Mouse (Mus musculus) liver, embryonic 12.5 days (tissue): ENCODE data around the gene Arhgef7. TPM values are rescaled to one million over a fixed set of nuclear protein-coding genes. Genes with fewer than 3 reads are reported as not detected.

ENCODE experiments used
- ATAC-seq: fragments of 200-750 bp; cut with Nextera tagmentation; 2 replicates; pipeline ENCODE4 v1.8.0; 2017; ENCODE audit warnings: moderate number of reproducible peaks, mild to moderate bottlenecking, moderate library complexity
- H3K27ac ChIP-seq: fragments of 300-500 bp; sonication (generic); 2 replicates; pipeline ENCODE4 v1.5.1; 2016; ENCODE audit warnings: mild to moderate bottlenecking
- H3K27me3 ChIP-seq: fragments of 300-500 bp; sonication (generic); replicated peaks from 2 replicates; pipeline ENCODE4 v1.6.1; 2016; ENCODE audit warnings: mild to moderate bottlenecking, moderate library complexity
- H3K36me3 ChIP-seq: fragments of 300-500 bp; sonication (generic); 2 replicates; pipeline ENCODE4 v1.6.1; 2016; ENCODE audit warnings: mild to moderate bottlenecking, moderate library complexity
- H3K4me1 ChIP-seq: fragments of 300-500 bp; sonication (generic); 2 replicates; pipeline ENCODE4 v1.6.1; 2016
- H3K4me2 ChIP-seq: fragments of 300-500 bp; sonication (generic); 2 replicates; pipeline ENCODE4 v1.6.1; 2016; ENCODE audit warnings: mild to moderate bottlenecking, moderate library complexity
- H3K4me3 ChIP-seq: fragments of 300-500 bp; sonication (generic); 2 replicates; pipeline ENCODE4 v1.5.1; 2016; ENCODE audit warnings: mild to moderate bottlenecking, moderate library complexity
- H3K9ac ChIP-seq: fragments of 300-500 bp; sonication (generic); 2 replicates; pipeline ENCODE4 v1.6.1; 2016; ENCODE audit warnings: mild to moderate bottlenecking, moderate library complexity
- H3K9me3 ChIP-seq: fragments of 300-500 bp; sonication (generic); replicated peaks from 2 replicates; pipeline ENCODE4 v1.6.1; 2016; ENCODE audit warnings: mild to moderate bottlenecking, moderate library complexity
- WGBS: fragments of 180-500 bp; shearing (Covaris S2); methylation state at CpG from one replicate; pipeline ENCODE4 v1.1.7; 2016; ENCODE audit not compliant: insufficient replicate concordance; 5-methylcytosine and 5-hydroxymethylcytosine counted together
- polyA plus RNA-seq: library from polyadenylated mRNA; unstranded; fragments of >200 nt; fragmentation: Nextera tagmentation; extraction: Ambion mirVana; gene quantifications from 2 replicates; pipeline ENCODE4 v1.2.1, GENCODE M21; 2016

Arhgef7 gene
- polyA plus RNA-seq, 1 experiment from 2014 or later = 19.5 TPM

DNA sequence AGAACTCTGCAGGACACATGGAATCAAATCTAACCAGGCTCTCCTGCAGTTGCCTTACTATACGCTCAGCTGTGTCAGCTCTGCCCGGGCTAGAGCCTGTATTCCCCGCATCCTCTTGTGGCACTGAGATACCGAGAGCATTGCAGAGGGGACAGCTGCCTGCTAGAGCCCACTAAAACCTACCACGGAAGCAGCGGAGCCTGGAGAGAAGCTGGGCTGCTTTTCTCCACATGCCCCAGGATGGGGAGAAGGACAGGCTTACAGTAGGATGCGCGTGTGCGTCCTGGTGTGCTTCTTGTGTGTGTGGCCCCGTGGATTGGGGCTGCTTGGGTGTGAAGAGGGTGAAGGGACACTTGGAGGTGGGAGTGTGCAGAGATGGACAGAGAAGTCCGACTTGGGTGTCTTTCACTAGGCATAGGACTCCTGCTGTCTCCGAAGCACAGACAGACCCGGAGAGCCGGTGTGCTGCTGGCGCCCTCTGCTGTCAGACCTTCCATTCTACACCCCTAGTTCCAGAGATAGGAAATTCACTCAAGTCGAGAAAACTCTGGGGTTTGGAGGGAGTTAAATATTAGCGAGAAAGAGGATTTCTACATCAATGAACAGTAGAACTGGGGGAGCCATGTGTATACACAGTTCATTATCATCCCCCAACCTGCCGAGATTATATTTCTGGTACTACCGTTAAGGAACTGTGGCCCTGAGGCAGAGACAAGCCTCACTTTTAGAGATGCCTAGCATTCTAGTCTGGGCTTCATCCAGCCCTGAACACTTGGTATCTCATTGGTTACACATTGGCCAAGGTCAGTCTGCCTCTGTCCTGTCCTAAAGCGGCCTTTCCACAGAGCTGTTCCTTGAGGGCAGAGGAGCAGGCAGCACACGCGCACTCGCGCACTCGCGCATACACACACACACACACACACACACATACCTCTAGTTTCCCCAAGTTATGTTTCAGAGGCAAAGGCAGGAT is 27.2 kb upstream of the Arhgef7 start:
- Histone ChIP-seq H3K4me2 (peak overlapping the region; percentile 30), H3K9me3 (no peaks in the 10 kb centered on the region), H3K4me3 (no peak overlapping the region), H3K27ac (no peak overlapping the region), H3K36me3 (no peaks in the 10 kb centered on the region), H3K27me3 (peaks cover 12% of the 10 kb centered on the region; the same call in 1 of the 2 replicates), H3K9ac (no peak overlapping the region), H3K4me1 (peaks cover 6% of the 10 kb centered on the region; the same call in 1 of the 2 replicates)
- WGBS = 37% methylated on average over 26 of the region's 26 CpGs
- peak; percentile 59 for ATAC-seq

GRCm38 (mm10) chr8:11701033-11701362 is 26.5 kb upstream of the Arhgef7 start, which contains the start of gene 1700016D06Rik:
1700016D06Rik (minus strand) TSS chr8:11701063.
- H3K36me3 ChIP-seq = no peaks in the 10 kb centered on the region
- no peak within 1 kb of the TSS for H3K4me3 ChIP-seq
- H3K9ac ChIP-seq = no peak within 1 kb of the TSS
- no peak within 1 kb of the TSS for H3K27ac ChIP-seq
- WGBS = 31% methylated on average over 6 of the region's 6 CpGs
- H3K4me2 ChIP-seq = peak within 1 kb of the TSS; percentile 30
- no peaks in the 10 kb centered on the region for H3K9me3 ChIP-seq
- peaks cover 12% of the 10 kb centered on the region; the same call in 1 of the 2 replicates for H3K27me3 ChIP-seq
- ATAC-seq = no peak
- H3K4me1 ChIP-seq = peaks cover 6% of the 10 kb centered on the region; the same call in 1 of the 2 replicates

- H3K4me2 ChIP-seq = no peak overlapping the region
- no peak overlapping the region for H3K9ac ChIP-seq
- 49% methylated on average over 6 of the region's 6 CpGs for WGBS
- peaks cover 6% of the 10 kb centered on the region; the same call in 1 of the 2 replicates for H3K4me1 ChIP-seq
- H3K4me3 ChIP-seq = no peak overlapping the region
- H3K27ac ChIP-seq = no peak overlapping the region
- H3K9me3 ChIP-seq = no peaks in the 10 kb centered on the region
- peaks cover 12% of the 10 kb centered on the region; the same call in 1 of the 2 replicates for H3K27me3 ChIP-seq
- ATAC-seq = no peak
- H3K36me3 ChIP-seq = no peaks in the 10 kb centered on the region
Measured at GRCm38 (mm10) chr8:11701428-11701827, 26.1 kb upstream of the Arhgef7 start.

- H3K4me3 ChIP-seq = no peak overlapping the region
- H3K27me3 ChIP-seq = peaks cover 6% of the 10 kb centered on the region; the same call in 1 of the 2 replicates
- H3K9me3 ChIP-seq = no peaks in the 10 kb centered on the region
- no peaks in the 10 kb centered on the region for H3K36me3 ChIP-seq
- no peak for ATAC-seq
- 58% methylated on average over 5 of the region's 5 CpGs for WGBS
- H3K27ac ChIP-seq = no peak overlapping the region
- H3K4me2 ChIP-seq = no peak overlapping the region
- no peak overlapping the region for H3K9ac ChIP-seq
- H3K4me1 ChIP-seq = peaks cover 6% of the 10 kb centered on the region; the same call in 1 of the 2 replicates
Measured at GRCm38 (mm10) chr8:11703789-11704188, 23.7 kb upstream of the Arhgef7 start.

DNA sequence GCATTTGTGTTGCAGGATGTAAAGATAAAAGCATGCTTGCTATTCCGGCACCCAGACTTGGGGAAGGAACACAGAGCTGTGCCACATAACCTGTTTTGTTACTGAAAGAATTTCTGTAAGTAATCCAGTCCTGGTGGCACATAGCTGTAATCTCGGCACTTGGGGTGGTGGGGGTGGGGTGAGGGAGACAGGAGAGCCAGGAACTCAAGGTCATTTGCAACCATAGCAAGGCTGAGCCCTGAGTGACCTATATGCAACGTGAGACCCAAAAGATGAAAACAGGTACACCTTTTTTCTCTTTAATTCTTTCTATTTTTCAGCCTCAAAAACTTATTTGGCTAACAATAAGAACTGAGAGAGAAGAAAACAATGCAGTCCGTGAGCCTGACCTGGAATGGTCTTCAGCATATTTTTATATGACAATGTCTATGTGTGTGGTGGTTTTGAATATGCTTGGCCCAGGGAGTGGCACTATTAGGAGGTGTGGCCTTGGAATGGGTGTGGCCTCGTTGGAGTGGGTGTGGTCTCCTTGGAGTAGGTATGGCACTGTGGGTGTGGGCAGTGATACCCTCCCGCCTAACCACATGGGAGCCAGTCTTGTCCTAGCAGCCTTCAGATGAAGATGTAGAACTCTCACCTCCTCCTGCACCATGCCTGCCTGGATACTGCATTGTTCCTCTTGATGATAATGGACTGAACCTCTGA is 22.7 kb upstream of the Arhgef7 start:
- ATAC-seq = no peak
- Histone ChIP-seq H3K9ac (no peak overlapping the region), H3K4me3 (no peak overlapping the region), H3K36me3 (no peaks in the 10 kb centered on the region), H3K4me2 (no peak overlapping the region), H3K27me3 (peaks cover 3% of the 10 kb centered on the region; the same call in 1 of the 2 replicates), H3K27ac (no peak overlapping the region), H3K4me1 (peaks cover 11% of the 10 kb centered on the region; the same call in 1 of the 2 replicates), H3K9me3 (no peaks in the 10 kb centered on the region)
- WGBS = 51% methylated on average over 6 of the region's 6 CpGs

DNA sequence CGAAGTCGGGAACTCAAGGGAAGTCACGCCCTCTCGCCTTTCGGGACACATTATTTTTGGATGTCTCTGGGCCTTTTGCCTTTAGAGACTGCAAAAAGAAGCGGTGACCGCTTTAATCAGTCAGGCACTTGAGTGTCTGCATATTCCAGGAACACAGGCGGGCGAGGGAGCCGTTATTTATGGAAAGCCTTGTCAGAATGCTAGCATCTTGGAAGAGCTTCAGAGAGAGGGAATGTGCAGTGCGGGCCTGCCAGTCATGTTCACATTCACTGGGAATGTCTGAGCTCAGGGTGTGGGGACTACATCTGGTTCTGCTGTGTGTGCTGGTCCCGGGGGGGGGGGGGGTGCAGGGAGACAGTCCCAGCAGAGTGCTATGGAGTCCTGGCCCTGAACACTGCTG is 21.7 kb upstream of the Arhgef7 start:
- H3K9ac ChIP-seq = no peak overlapping the region
- no peaks in the 10 kb centered on the region for H3K9me3 ChIP-seq
- no peaks in the 10 kb centered on the region for H3K36me3 ChIP-seq
- H3K4me3 ChIP-seq = no peak overlapping the region
- WGBS = 76% methylated on average over 12 of the region's 12 CpGs
- peaks cover 10% of the 10 kb centered on the region for H3K4me1 ChIP-seq
- ATAC-seq = no peak
- no peak overlapping the region for H3K4me2 ChIP-seq
- no peaks in the 10 kb centered on the region; the same call in 1 of the 2 replicates for H3K27me3 ChIP-seq
- H3K27ac ChIP-seq = no peak overlapping the region

GRCm38 (mm10) chr8:11707701-11708100 is 19.8 kb upstream of the Arhgef7 start:
- Histone ChIP-seq H3K9ac (no peak overlapping the region), H3K4me1 (peaks cover 11% of the 10 kb centered on the region), H3K27me3 (no peaks in the 10 kb centered on the region), H3K4me3 (no peak overlapping the region), H3K36me3 (no peaks in the 10 kb centered on the region), H3K27ac (no peak overlapping the region), H3K9me3 (no peaks in the 10 kb centered on the region), H3K4me2 (no peak overlapping the region)
- peak; percentile 43; the same call in 1 of the 2 replicates for ATAC-seq
- 26% methylated on average over 3 of the region's 3 CpGs for WGBS

- Histone ChIP-seq H3K9me3 (no peaks in the 10 kb centered on the region), H3K4me3 (no peak overlapping the region), H3K9ac (no peak overlapping the region), H3K27me3 (no peaks in the 10 kb centered on the region; the same call in 1 of the 2 replicates), H3K4me2 (no peak overlapping the region), H3K36me3 (no peaks in the 10 kb centered on the region), H3K27ac (no peak overlapping the region), H3K4me1 (peaks cover 11% of the 10 kb centered on the region)
- WGBS = 61% methylated on average over 2 of the region's 2 CpGs
- ATAC-seq = no peak
Measured at GRCm38 (mm10) chr8:11708815-11709214, 18.7 kb upstream of the Arhgef7 start.

- 56% methylated on average over 3 of the region's 3 CpGs for WGBS
- Histone ChIP-seq H3K9ac (no peak overlapping the region), H3K36me3 (no peaks in the 10 kb centered on the region), H3K9me3 (no peaks in the 10 kb centered on the region), H3K4me2 (no peak overlapping the region), H3K4me3 (no peak overlapping the region), H3K27me3 (no peaks in the 10 kb centered on the region; the same call in 1 of the 2 replicates), H3K4me1 (peaks cover 11% of the 10 kb centered on the region), H3K27ac (no peak overlapping the region)
- no peak for ATAC-seq
Measured at GRCm38 (mm10) chr8:11709542-11709941, 18.0 kb upstream of the Arhgef7 start.

DNA sequence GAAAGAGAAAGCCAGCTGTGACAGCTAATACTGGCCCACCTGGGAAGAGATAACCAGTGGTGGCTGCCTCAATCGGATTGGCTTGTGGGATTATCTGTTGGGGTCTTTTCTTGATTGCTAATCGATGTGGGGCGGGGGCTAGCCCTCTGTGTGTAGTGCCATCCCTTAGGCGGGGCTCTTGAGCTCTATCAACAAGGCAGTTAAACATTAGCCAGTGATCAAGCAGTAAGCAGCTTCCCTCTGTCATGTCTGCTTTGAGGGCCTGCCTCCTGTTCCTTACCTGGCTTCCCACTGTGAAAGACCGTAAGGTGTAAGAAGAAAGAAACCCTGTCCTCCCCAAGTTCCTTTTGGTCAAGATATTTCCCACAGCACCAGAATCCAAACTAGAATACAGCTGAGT is 17.1 kb upstream of the Arhgef7 start:
- no peaks in the 10 kb centered on the region; the same call in 1 of the 2 replicates for H3K27me3 ChIP-seq
- WGBS = 36% methylated on average over 5 of the region's 5 CpGs
- peaks cover 11% of the 10 kb centered on the region for H3K4me1 ChIP-seq
- no peak overlapping the region for H3K4me3 ChIP-seq
- peak; percentile 46; the same call in 1 of the 2 replicates for ATAC-seq
- no peaks in the 10 kb centered on the region for H3K36me3 ChIP-seq
- H3K27ac ChIP-seq = peak overlapping the region; percentile 18; the same call in 1 of the 2 replicates
- H3K4me2 ChIP-seq = no peak overlapping the region
- H3K9me3 ChIP-seq = no peaks in the 10 kb centered on the region
- no peak overlapping the region for H3K9ac ChIP-seq

GRCm38 (mm10) chr8:11712244-11712643 is 15.3 kb upstream of the Arhgef7 start:
- H3K9ac ChIP-seq = no peak overlapping the region
- no peaks in the 10 kb centered on the region for H3K9me3 ChIP-seq
- H3K27me3 ChIP-seq = no peaks in the 10 kb centered on the region; the same call in 1 of the 2 replicates
- H3K4me1 ChIP-seq = peaks cover 11% of the 10 kb centered on the region
- H3K27ac ChIP-seq = no peak overlapping the region
- no peaks in the 10 kb centered on the region for H3K36me3 ChIP-seq
- H3K4me2 ChIP-seq = no peak overlapping the region
- no peak overlapping the region for H3K4me3 ChIP-seq
- 67% methylated on average over 6 of the region's 6 CpGs for WGBS
- no peak for ATAC-seq

GRCm38 (mm10) chr8:11717194-11717593 is 10.3 kb upstream of the Arhgef7 start:
- Histone ChIP-seq H3K4me1 (no peaks in the 10 kb centered on the region), H3K27ac (no peak overlapping the region), H3K9ac (no peak overlapping the region), H3K9me3 (no peaks in the 10 kb centered on the region), H3K4me2 (no peak overlapping the region), H3K27me3 (peaks cover 18% of the 10 kb centered on the region), H3K4me3 (no peak overlapping the region), H3K36me3 (no peaks in the 10 kb centered on the region)
- WGBS = 35% methylated on average over 4 of the region's 4 CpGs
- ATAC-seq = no peak
